Mouse (Mus musculus) activated CD4-positive, CD25-positive, alpha-beta regulatory T cell (primary cell): ENCODE data around the gene Commd3. TPM values are rescaled to one million over a fixed set of nuclear protein-coding genes. Genes with fewer than 3 reads are reported as not detected.

Experiments
- polyA plus RNA-seq, 2 experiments: library from polyadenylated mRNA; unstranded; fragments of 100-300 nt; shearing (Covaris generic); gene quantifications; one replicate each; pipeline ENCODE4 v1.2.1; 2017

Gene Commd3
- polyA plus RNA-seq, result 100 to 1,000 TPM; 192 to 230 TPM

GRCm38 (mm10) chr2:18672133-18672765 is at the start of gene Commd3:
Gene Commd3, plus strand, starts transcription at chr2:18672384.

GRCm38 (mm10) chr2:18676936-18677491 is 4.8 kb downstream of the Commd3 start, which contains the start of gene Bmi1:
Gene Bmi1, plus strand, starts transcription at chr2:18677018.

GRCm38 (mm10) chr2:18693871-18694610 is 21.9 kb downstream of the Commd3 start, which contains the start of gene Spag6:
Gene Spag6, plus strand, starts transcription at chr2:18694032.

Other genes with a start within 250 kb of the Commd3 start
- 10 to 100 TPM; 42.5 to 54.8 TPM for gene Bmi1, start 4.6 kb downstream of the Commd3 start, polyA plus RNA-seq
- gene Spag6, start 21.6 kb downstream of the Commd3 start, polyA plus RNA-seq, result under 1 TPM in 1 of 2 experiments, not detected in 1; 0.76 TPM